18 mouse cellular contexts compared by ENCODE assay signal in genomic region chr10:80671251-80671650, GRCm38 (mm10). TPM values are rescaled to one million over a fixed set of nuclear protein-coding genes. Genes with fewer than 3 reads are reported as not detected.
A peak's percentile ranks its signal among the peaks of the same experiment; 100 is the strongest.
DNase-seq lines count a peak whose midpoint lies in the region; ATAC-seq and TF ChIP-seq lines count a peak whose summit lies in the region.
"Had no signal": no experiment of that assay in that cellular context is flagged by ENCODE, and none has a peak within 500 bp of the region (broad histone marks: within the 10 kb centered on the region; RNA-seq: fewer than 3 reads in every experiment).

No protein-coding gene starts in this region.

- H3K9me3 ChIP-seq in heart, postnatal 0 days (replicated peaks; ENCODE audit: control insufficient read depth, low read length) = no peaks in the 10 kb centered on the region
- no peaks in the 10 kb centered on the region for H3K9me3 ChIP-seq in midbrain, embryonic 13.5 days
- no peaks in the 10 kb centered on the region for H3K9me3 ChIP-seq in midbrain, embryonic 14.5 days (ENCODE audit: control insufficient read depth, low read length)
- H3K9me3 ChIP-seq: embryonic facial prominence, embryonic 10.5 days; limb, embryonic 13.5 days had no signal

- no peak for ATAC-seq in heart, postnatal 0 days (ENCODE audit: insufficient read depth, low read depth)
- no peak for ATAC-seq in midbrain, embryonic 13.5 days
- no peak for ATAC-seq in midbrain, embryonic 14.5 days (ENCODE audit: low FRiP score, low TSS enrichment)
- ATAC-seq: CD4-positive, CD25-positive, alpha-beta regulatory T cell, adult 4 months; forebrain, postnatal 0 days had no signal

- peaks cover 56% of the 10 kb centered on the region for H3K36me3 ChIP-seq in heart, postnatal 0 days (replicated peaks; ENCODE audit: control insufficient read depth, insufficient read depth, low read length)
- H3K36me3 ChIP-seq in midbrain, embryonic 13.5 days = peaks cover 65% of the 10 kb centered on the region
- peaks cover 65% of the 10 kb centered on the region for H3K36me3 ChIP-seq in midbrain, embryonic 14.5 days (ENCODE audit: control insufficient read depth, insufficient read depth, low read length)

- intact Hi-C loops in gastrocnemius, postnatal 14 days (cut with DNase I; ENCODE audit: low total_unique reads) = no loop called here

- TF ChIP-seq EP300 in heart, postnatal 0 days (IDR thresholded peaks at IDR 0.05; ENCODE audit: low read depth) = no peak

- no peak for TF ChIP-seq CTCF in heart, postnatal 0 days (IDR thresholded peaks at IDR 0.05; ENCODE audit: low read depth)

- no peak overlapping the region for H3K4me3 ChIP-seq in heart, postnatal 0 days (ENCODE audit: low read depth, low read length)
- no peak overlapping the region for H3K4me3 ChIP-seq in midbrain, embryonic 13.5 days (replicated peaks)
- H3K4me3 ChIP-seq in midbrain, embryonic 14.5 days (replicated peaks; ENCODE audit: low read depth, low read length) = no peak overlapping the region
- H3K4me3 ChIP-seq: embryonic facial prominence, embryonic 10.5 days; limb, embryonic 13.5 days had no signal

- WGBS in heart, postnatal 0 days = 73% methylated on average over 4 of the region's 4 CpGs
- WGBS in midbrain, embryonic 13.5 days = 93% methylated on average over 4 of the region's 4 CpGs
- WGBS in midbrain, embryonic 14.5 days = 93% methylated on average over 4 of the region's 4 CpGs

- peak overlapping the region; percentile 26 for H3K9ac ChIP-seq in heart, postnatal 0 days (replicated peaks; ENCODE audit: low read depth, low read length)
- H3K9ac ChIP-seq in midbrain, embryonic 13.5 days (replicated peaks) = peak overlapping the region; percentile 23; the same call in 1 of the 2 replicates
- no peak overlapping the region for H3K9ac ChIP-seq in midbrain, embryonic 14.5 days (replicated peaks; ENCODE audit: low read length)
- H3K9ac ChIP-seq: forebrain, postnatal 0 days had no signal

- H3K27ac ChIP-seq in heart, postnatal 0 days (ENCODE audit: low read depth) = no peak overlapping the region
- no peak overlapping the region for H3K27ac ChIP-seq in midbrain, embryonic 13.5 days
- H3K27ac ChIP-seq in midbrain, embryonic 14.5 days (replicated peaks; ENCODE audit: low read depth, low read length) = no peak overlapping the region
- H3K27ac ChIP-seq: embryonic facial prominence, embryonic 10.5 days; limb, embryonic 13.5 days had no signal

- no peaks in the 10 kb centered on the region for H3K27me3 ChIP-seq in heart, postnatal 0 days (ENCODE audit: control insufficient read depth, insufficient read depth, low read length)
- H3K27me3 ChIP-seq in midbrain, embryonic 13.5 days = no peaks in the 10 kb centered on the region
- H3K27me3 ChIP-seq in midbrain, embryonic 14.5 days (ENCODE audit: control insufficient read depth, insufficient read depth, low read length) = no peaks in the 10 kb centered on the region
- H3K27me3 ChIP-seq: limb, embryonic 13.5 days had no signal

- H3K4me2 ChIP-seq in heart, postnatal 0 days (ENCODE audit: low read depth, low read length) = no peak overlapping the region
- no peak overlapping the region for H3K4me2 ChIP-seq in midbrain, embryonic 13.5 days (replicated peaks)
- H3K4me2 ChIP-seq in midbrain, embryonic 14.5 days (ENCODE audit: low read length) = no peak overlapping the region
- H3K4me2 ChIP-seq: limb, embryonic 13.5 days; midbrain, embryonic 11.5 days had no signal

- H3K4me1 ChIP-seq in heart, postnatal 0 days (ENCODE audit: control insufficient read depth, insufficient read depth) = peaks cover 50% of the 10 kb centered on the region
- H3K4me1 ChIP-seq in midbrain, embryonic 13.5 days (replicated peaks) = peaks cover 38% of the 10 kb centered on the region
- H3K4me1 ChIP-seq in midbrain, embryonic 14.5 days (ENCODE audit: control insufficient read depth, insufficient read depth, low read length) = peaks cover 27% of the 10 kb centered on the region

- DNase-seq in gastrocnemius, adult 18-20 months (ENCODE audit: low spot score) = peak; percentile 79
- no peak for DNase-seq in gastrocnemius, postnatal 14 days
- DNase-seq in heart, postnatal 0 days (ENCODE audit: low spot score) = no peak
- no peak for DNase-seq in heart, adult 8-10 months (ENCODE audit: low spot score)
- no peak for DNase-seq in midbrain, embryonic 14.5 days
- DNase-seq in kidney, adult 18-20 months = no peak
- DNase-seq: adrenal gland, postnatal 25 days; forebrain, postnatal 0 days; kidney, adult 11 months; kidney, postnatal 4 days; lung, postnatal 4 days; thymus, adult 18-20 months; thymus, postnatal 4 days had no signal

RNA-seq across cellular contexts. Expression of gene Mknk2, which starts 6.7 kb away (rescaled TPM):
- total RNA-seq in gastrocnemius, adult 18-20 months (2021) = 100 to 1,000 TPM; 244 to 292 TPM
- total RNA-seq in gastrocnemius, postnatal 14 days (2021) = 100 to 1,000 TPM; 167 to 186 TPM
- total RNA-seq in heart, postnatal 0 days (2014; rRNA removed; ENCODE audit: low replicate concordance) = 150 and 174 TPM in 2 replicates
- 76.9 and 78.3 TPM in 2 replicates for polyA plus RNA-seq in heart, postnatal 0 days (2015; fragmentation: Nextera tagmentation; extraction: Ambion mirVana)
- total RNA-seq in heart, adult 8-10 months (2022) = 100 to 1,000 TPM; 197 to 243 (median 216) TPM
- 49.6 and 60.1 TPM in 2 replicates for polyA plus RNA-seq in midbrain, embryonic 13.5 days (2015; fragmentation: Nextera tagmentation; extraction: Ambion mirVana)
- polyA plus RNA-seq in midbrain, embryonic 14.5 days (2014; fragmentation: Nextera tagmentation; extraction: Ambion mirVana) = 46.7 and 54.2 TPM in 2 replicates

RNA-seq across cellular contexts. Expression of gene Btbd2, which starts 14.4 kb away (rescaled TPM):
- 10 to 100 TPM; 38.5 to 40.0 TPM for total RNA-seq in gastrocnemius, adult 18-20 months (2021)
- total RNA-seq in gastrocnemius, postnatal 14 days (2021) = 10 to 100 TPM; 30.1 to 34.4 TPM
- total RNA-seq in heart, postnatal 0 days (2014; rRNA removed; ENCODE audit: low replicate concordance) = 92.2 and 108 TPM in 2 replicates
- 36.7 and 40.6 TPM in 2 replicates for polyA plus RNA-seq in heart, postnatal 0 days (2015; fragmentation: Nextera tagmentation; extraction: Ambion mirVana)
- 10 to 100 TPM; 44.0 to 52.5 (median 48.5) TPM for total RNA-seq in heart, adult 8-10 months (2022)
- polyA plus RNA-seq in midbrain, embryonic 13.5 days (2015; fragmentation: Nextera tagmentation; extraction: Ambion mirVana) = 60.9 and 80.6 TPM in 2 replicates
- polyA plus RNA-seq in midbrain, embryonic 14.5 days (2014; fragmentation: Nextera tagmentation; extraction: Ambion mirVana) = 80.1 and 88.8 TPM in 2 replicates

RNA-seq across cellular contexts. Expression of gene Mob3a, which starts 30.5 kb away (rescaled TPM):
- total RNA-seq in gastrocnemius, adult 18-20 months (2021) = 1 to 10 TPM; 2.3 to 4.1 TPM
- 1 to 10 TPM; 5.5 to 7.4 TPM for total RNA-seq in gastrocnemius, postnatal 14 days (2021)
- 15.0 and 15.6 TPM in 2 replicates for total RNA-seq in heart, postnatal 0 days (2014; rRNA removed; ENCODE audit: low replicate concordance)
- polyA plus RNA-seq in heart, postnatal 0 days (2015; fragmentation: Nextera tagmentation; extraction: Ambion mirVana) = 10.8 and 11.5 TPM in 2 replicates
- 1 to 10 TPM; 3.8 to 6.0 (median 5.4) TPM for total RNA-seq in heart, adult 8-10 months (2022)
- 58.3 and 58.5 TPM in 2 replicates for polyA plus RNA-seq in midbrain, embryonic 13.5 days (2015; fragmentation: Nextera tagmentation; extraction: Ambion mirVana)
- polyA plus RNA-seq in midbrain, embryonic 14.5 days (2014; fragmentation: Nextera tagmentation; extraction: Ambion mirVana) = 45.2 and 47.3 TPM in 2 replicates

RNA-seq across cellular contexts. Expression of gene Izumo4, which starts 30.7 kb away (rescaled TPM):
- total RNA-seq in gastrocnemius, adult 18-20 months (2021) = 1 to 10 TPM in 1 of 2 experiments, under 1 TPM in 1; 0.91 to 1.9 TPM
- 1 to 10 TPM; 3.2 to 3.5 TPM for total RNA-seq in gastrocnemius, postnatal 14 days (2021)
- total RNA-seq in heart, postnatal 0 days (2014; rRNA removed; ENCODE audit: low replicate concordance) = 6.6 and 6.9 TPM in 2 replicates
- polyA plus RNA-seq in heart, postnatal 0 days (2015; fragmentation: Nextera tagmentation; extraction: Ambion mirVana) = 3.6 and 7.3 TPM in 2 replicates
- 1 to 10 TPM; 2.2 to 5.3 (median 3.6) TPM for total RNA-seq in heart, adult 8-10 months (2022)
- 37.8 and 39.2 TPM in 2 replicates for polyA plus RNA-seq in midbrain, embryonic 13.5 days (2015; fragmentation: Nextera tagmentation; extraction: Ambion mirVana)
- 22.4 and 25.1 TPM in 2 replicates for polyA plus RNA-seq in midbrain, embryonic 14.5 days (2014; fragmentation: Nextera tagmentation; extraction: Ambion mirVana)

RNA-seq across cellular contexts. Expression of gene Csnk1g2, which starts 48.6 kb away (rescaled TPM):
- 100 to 1,000 TPM in 1 of 2 experiments, 10 to 100 TPM in 1; 97.2 to 128 TPM for total RNA-seq in gastrocnemius, adult 18-20 months (2021)
- 100 to 1,000 TPM in 1 of 2 experiments, 10 to 100 TPM in 1; 94.3 to 105 TPM for total RNA-seq in gastrocnemius, postnatal 14 days (2021)
- total RNA-seq in heart, postnatal 0 days (2014; rRNA removed; ENCODE audit: low replicate concordance) = 141 and 149 TPM in 2 replicates
- polyA plus RNA-seq in heart, postnatal 0 days (2015; fragmentation: Nextera tagmentation; extraction: Ambion mirVana) = 69.1 and 75.6 TPM in 2 replicates
- total RNA-seq in heart, adult 8-10 months (2022) = 100 to 1,000 TPM; 119 to 132 (median 122) TPM
- polyA plus RNA-seq in midbrain, embryonic 13.5 days (2015; fragmentation: Nextera tagmentation; extraction: Ambion mirVana) = 73.8 and 115 TPM in 2 replicates
- polyA plus RNA-seq in midbrain, embryonic 14.5 days (2014; fragmentation: Nextera tagmentation; extraction: Ambion mirVana) = 74.1 and 98.5 TPM in 2 replicates
